Mouse (Mus musculus) forebrain, embryonic 15.5 days (tissue): ENCODE results near the gene Cd46. TPM values are rescaled to one million over a fixed set of nuclear protein-coding genes. Genes with fewer than 3 reads are reported as not detected.
A peak's percentile ranks its signal among the peaks of the same experiment; 100 is the strongest.

Experiments
- ATAC-seq: fragments of 200-750 bp; cut with Nextera tagmentation; replicated peaks from 2 replicates; pipeline ENCODE4 v1.8.0; 2017; ENCODE audit warnings: mild to moderate bottlenecking, moderate TSS enrichment, moderate library complexity
- H3K27ac ChIP-seq: fragments of 300-500 bp; sonication (generic); replicated peaks from 2 replicates; pipeline ENCODE4 v1.5.1; 2015; ENCODE audit warnings: mild to moderate bottlenecking, inconsistent platforms
- H3K27me3 ChIP-seq: fragments of 300-500 bp; sonication (generic); 2 replicates; pipeline ENCODE4 v1.6.1; 2015; ENCODE audit warnings: inconsistent platforms
- H3K36me3 ChIP-seq: fragments of 300-500 bp; sonication (generic); 2 replicates; pipeline ENCODE4 v1.6.1; 2015; ENCODE audit warnings: mild to moderate bottlenecking, inconsistent platforms
- H3K4me1 ChIP-seq: fragments of 300-500 bp; sonication (generic); 2 replicates; pipeline ENCODE4 v1.6.1; 2015; ENCODE audit warnings: inconsistent platforms
- H3K4me2 ChIP-seq: fragments of 300-500 bp; sonication (generic); replicated peaks from 2 replicates; pipeline ENCODE4 v1.6.1; 2015; ENCODE audit warnings: mild to moderate bottlenecking, inconsistent platforms
- H3K4me3 ChIP-seq: fragments of 300-500 bp; sonication (generic); 2 replicates; pipeline ENCODE4 v1.5.1; 2015; ENCODE audit warnings: mild to moderate bottlenecking, inconsistent platforms
- H3K9ac ChIP-seq: fragments of 300-500 bp; sonication (generic); replicated peaks from 2 replicates; pipeline ENCODE4 v1.6.1; 2015; ENCODE audit warnings: mild to moderate bottlenecking, inconsistent platforms
- H3K9me3 ChIP-seq: fragments of 300-500 bp; sonication (generic); 2 replicates; pipeline ENCODE4 v1.6.1; 2016; ENCODE audit warnings: inconsistent platforms
- whole genome bisulfite sequencing: fragments of 180-500 bp; shearing (Covaris S2); methylation state at CpG from one replicate; pipeline ENCODE4 v1.1.7; 2015; ENCODE audit warnings: mixed read lengths; 5-methylcytosine and 5-hydroxymethylcytosine counted together
- polyA plus RNA-seq: library from polyadenylated mRNA; unstranded; fragments of >200 nt; fragmentation: Nextera tagmentation; extraction: Ambion mirVana; gene quantifications from 2 replicates; pipeline ENCODE4 v1.2.1, GENCODE M21; 2015

Gene Cd46
- polyA plus RNA-seq, 1 experiment from 2014 or later: 1.2 TPM

GRCm38 (mm10) chr1:195040437-195040836 lies 51.6 kb downstream of the Cd46 start:
- peak; percentile 61; the same call in 1 of the 2 replicates for ATAC-seq
- Histone ChIP-seq H3K4me3 (no peak overlapping the region), H3K4me2 (no peak overlapping the region), H3K27ac (no peak overlapping the region), H3K36me3 (no peaks in the 10 kb centered on the region), H3K27me3 (no peaks in the 10 kb centered on the region), H3K4me1 (no peaks in the 10 kb centered on the region), H3K9me3 (no peaks in the 10 kb centered on the region), H3K9ac (no peak overlapping the region)

- no peak overlapping the region for H3K27ac ChIP-seq
- no peaks in the 10 kb centered on the region for H3K9me3 ChIP-seq
- H3K4me3 ChIP-seq: no peak overlapping the region
- no peaks in the 10 kb centered on the region for H3K36me3 ChIP-seq
- H3K4me1 ChIP-seq: no peaks in the 10 kb centered on the region
- no peak for ATAC-seq
- H3K9ac ChIP-seq: no peak overlapping the region
- H3K27me3 ChIP-seq: no peaks in the 10 kb centered on the region
- H3K4me2 ChIP-seq: no peak overlapping the region
- WGBS: 64% methylated on average over 1 of the region's 1 CpGs
These were observed 53.7 kb downstream of the Cd46 start for GRCm38 (mm10) chr1:195038386-195038785.

GRCm38 (mm10) chr1:195037985-195038384 lies 54.1 kb downstream of the Cd46 start:
- no peak overlapping the region for H3K4me3 ChIP-seq
- H3K4me1 ChIP-seq: no peaks in the 10 kb centered on the region
- no peaks in the 10 kb centered on the region for H3K36me3 ChIP-seq
- no peak for ATAC-seq
- 100% methylated on average over 1 of the region's 1 CpGs for WGBS
- no peak overlapping the region for H3K9ac ChIP-seq
- H3K27me3 ChIP-seq: no peaks in the 10 kb centered on the region
- H3K4me2 ChIP-seq: no peak overlapping the region
- H3K27ac ChIP-seq: no peak overlapping the region
- no peaks in the 10 kb centered on the region for H3K9me3 ChIP-seq

GRCm38 (mm10) chr1:195037483-195037882 lies 54.6 kb downstream of the Cd46 start:
- no peak overlapping the region for H3K9ac ChIP-seq
- WGBS: 91% methylated on average over 6 of the region's 6 CpGs
- no peaks in the 10 kb centered on the region for H3K27me3 ChIP-seq
- ATAC-seq: no peak
- H3K27ac ChIP-seq: no peak overlapping the region
- H3K4me1 ChIP-seq: no peaks in the 10 kb centered on the region
- no peaks in the 10 kb centered on the region for H3K9me3 ChIP-seq
- no peak overlapping the region for H3K4me2 ChIP-seq
- no peak overlapping the region for H3K4me3 ChIP-seq
- H3K36me3 ChIP-seq: no peaks in the 10 kb centered on the region

- Histone ChIP-seq H3K27me3 (no peaks in the 10 kb centered on the region), H3K9ac (no peak overlapping the region), H3K36me3 (no peaks in the 10 kb centered on the region), H3K4me1 (no peaks in the 10 kb centered on the region), H3K9me3 (no peaks in the 10 kb centered on the region), H3K27ac (no peak overlapping the region), H3K4me2 (no peak overlapping the region), H3K4me3 (no peak overlapping the region)
- no peak for ATAC-seq
- WGBS: 77% methylated on average over 1 of the region's 1 CpGs
These were observed 58.1 kb downstream of the Cd46 start for GRCm38 (mm10) chr1:195033941-195034340.

- Histone ChIP-seq H3K4me3 (no peak overlapping the region), H3K27me3 (no peaks in the 10 kb centered on the region), H3K36me3 (no peaks in the 10 kb centered on the region), H3K4me1 (no peaks in the 10 kb centered on the region), H3K27ac (no peak overlapping the region), H3K4me2 (no peak overlapping the region), H3K9ac (no peak overlapping the region), H3K9me3 (no peaks in the 10 kb centered on the region)
- WGBS: 88% methylated on average over 1 of the region's 1 CpGs
- no peak for ATAC-seq
These were observed 59.3 kb downstream of the Cd46 start for GRCm38 (mm10) chr1:195032738-195033137.

GRCm38 (mm10) chr1:195031786-195032185 lies 60.3 kb downstream of the Cd46 start:
- Histone ChIP-seq H3K4me2 (no peak overlapping the region), H3K27me3 (no peaks in the 10 kb centered on the region), H3K9ac (no peak overlapping the region), H3K9me3 (no peaks in the 10 kb centered on the region), H3K4me1 (no peaks in the 10 kb centered on the region), H3K4me3 (no peak overlapping the region), H3K36me3 (no peaks in the 10 kb centered on the region), H3K27ac (no peak overlapping the region)
- no peak for ATAC-seq

- Histone ChIP-seq H3K9me3 (no peaks in the 10 kb centered on the region), H3K4me1 (no peaks in the 10 kb centered on the region), H3K27me3 (no peaks in the 10 kb centered on the region), H3K36me3 (peaks cover 3% of the 10 kb centered on the region; the same call in 1 of the 2 replicates), H3K4me3 (no peak overlapping the region), H3K9ac (no peak overlapping the region), H3K4me2 (no peak overlapping the region), H3K27ac (no peak overlapping the region)
- WGBS: 72% methylated on average over 1 of the region's 1 CpGs
- no peak for ATAC-seq
These were observed 64.5 kb downstream of the Cd46 start for GRCm38 (mm10) chr1:195027507-195027906.

- Histone ChIP-seq H3K9ac (no peak overlapping the region), H3K4me2 (no peak overlapping the region), H3K36me3 (peaks cover 3% of the 10 kb centered on the region; the same call in 1 of the 2 replicates), H3K4me1 (no peaks in the 10 kb centered on the region), H3K4me3 (no peak overlapping the region), H3K27me3 (no peaks in the 10 kb centered on the region), H3K27ac (no peak overlapping the region), H3K9me3 (no peaks in the 10 kb centered on the region)
- 81% methylated on average over 1 of the region's 1 CpGs for whole genome bisulfite sequencing
- ATAC-seq: no peak
These were observed 68.2 kb downstream of the Cd46 start for GRCm38 (mm10) chr1:195023848-195024247.

- H3K4me2 ChIP-seq: no peak overlapping the region
- H3K4me1 ChIP-seq: peaks cover 10% of the 10 kb centered on the region
- no peak for ATAC-seq
- peaks cover 3% of the 10 kb centered on the region; the same call in 1 of the 2 replicates for H3K36me3 ChIP-seq
- H3K4me3 ChIP-seq: no peak overlapping the region
- 64% methylated on average over 2 of the region's 2 CpGs for WGBS
- no peaks in the 10 kb centered on the region for H3K9me3 ChIP-seq
- no peaks in the 10 kb centered on the region for H3K27me3 ChIP-seq
- no peak overlapping the region for H3K27ac ChIP-seq
- no peak overlapping the region for H3K9ac ChIP-seq
These were observed 70.2 kb downstream of the Cd46 start for GRCm38 (mm10) chr1:195021831-195022230.

- H3K27me3 ChIP-seq: no peaks in the 10 kb centered on the region
- no peak overlapping the region for H3K4me2 ChIP-seq
- no peak overlapping the region for H3K27ac ChIP-seq
- H3K9me3 ChIP-seq: no peaks in the 10 kb centered on the region
- WGBS: 95% methylated on average over 5 of the region's 5 CpGs
- no peak overlapping the region for H3K9ac ChIP-seq
- H3K4me3 ChIP-seq: no peak overlapping the region
- H3K36me3 ChIP-seq: peaks cover 3% of the 10 kb centered on the region; the same call in 1 of the 2 replicates
- peaks cover 10% of the 10 kb centered on the region for H3K4me1 ChIP-seq
- ATAC-seq: no peak
These were observed 72.9 kb downstream of the Cd46 start for GRCm38 (mm10) chr1:195019062-195019600.

GRCm38 (mm10) chr1:195018089-195018999 lies 73.7 kb downstream of the Cd46 start:
- H3K9me3 ChIP-seq: no peaks in the 10 kb centered on the region
- H3K27ac ChIP-seq: no peak overlapping the region
- H3K4me1 ChIP-seq: peaks cover 10% of the 10 kb centered on the region
- no peak overlapping the region for H3K4me2 ChIP-seq
- WGBS: 85% methylated on average over 9 of the region's 9 CpGs
- no peaks in the 10 kb centered on the region for H3K27me3 ChIP-seq
- H3K4me3 ChIP-seq: no peak overlapping the region
- no peak overlapping the region for H3K9ac ChIP-seq
- no peak for ATAC-seq
- H3K36me3 ChIP-seq: no peaks in the 10 kb centered on the region
